ENCODE assay signal across 25 mouse cellular contexts in genomic region chr8:125220608-125221007, GRCm38 (mm10).
A peak's percentile ranks its signal among the peaks of the same experiment; 100 is the strongest.
DNase-seq lines count a peak whose midpoint lies in the region; ATAC-seq lines count a peak whose summit lies in the region.
"Had no signal": no experiment of that assay in that cellular context is flagged by ENCODE, and none has a peak within 500 bp of the region (broad histone marks: within the 10 kb centered on the region; RNA-seq: fewer than 3 reads in every experiment).

No protein-coding gene starts in this region.

- 42% methylated on average over 5 of the region's 5 CpGs for WGBS in heart, embryonic 16.5 days

- intact Hi-C loops in heart, postnatal 25 days (cut with DNase I), result no loop called here
- intact Hi-C loops in gastrocnemius, postnatal 36 days (cut with DNase I), result no loop called here

- H3K27ac ChIP-seq in heart, embryonic 16.5 days (ENCODE audit: low read length), result peak overlapping the region; percentile 64
- H3K27ac ChIP-seq: embryonic facial prominence, embryonic 13.5 days; forebrain, embryonic 13.5 days; hindbrain, postnatal 0 days; liver, embryonic 13.5 days had no signal

- ATAC-seq in frontal cortex, adult (ENCODE audit: low TSS enrichment), result peak; percentile 73
- no peak for ATAC-seq in heart, embryonic 16.5 days (replicated peaks; ENCODE audit: extremely low read depth, insufficient read depth, low FRiP score)
- ATAC-seq: forebrain, embryonic 13.5 days; hindbrain, postnatal 0 days; intestine, embryonic 16.5 days had no signal

- H3K27me3 ChIP-seq in heart, embryonic 16.5 days (ENCODE audit: control insufficient read depth, insufficient read depth, low read length), result no peaks in the 10 kb centered on the region
- H3K27me3 ChIP-seq: liver, embryonic 13.5 days had no signal

- no peaks in the 10 kb centered on the region for H3K9me3 ChIP-seq in heart, embryonic 16.5 days (replicated peaks; ENCODE audit: control insufficient read depth, low read length)
- H3K9me3 ChIP-seq: forebrain, embryonic 13.5 days; liver, embryonic 13.5 days had no signal

- H3K4me2 ChIP-seq in heart, embryonic 16.5 days (ENCODE audit: low read depth, low read length), result no peak overlapping the region
- H3K4me2 ChIP-seq: embryonic facial prominence, embryonic 13.5 days; forebrain, embryonic 13.5 days; liver, embryonic 13.5 days; lung, embryonic 14.5 days; midbrain, embryonic 11.5 days had no signal

- H3K4me3 ChIP-seq in heart, embryonic 16.5 days (ENCODE audit: low read length), result no peak overlapping the region
- H3K4me3 ChIP-seq: embryonic facial prominence, embryonic 13.5 days; erythroblast, embryonic 14.5 days; forebrain, embryonic 13.5 days; liver, embryonic 13.5 days had no signal

- no peaks in the 10 kb centered on the region for H3K36me3 ChIP-seq in heart, embryonic 16.5 days (ENCODE audit: control insufficient read depth, insufficient read depth)
- H3K36me3 ChIP-seq: embryonic facial prominence, embryonic 13.5 days; liver, embryonic 13.5 days had no signal

- peaks cover 34% of the 10 kb centered on the region for H3K4me1 ChIP-seq in heart, embryonic 16.5 days (ENCODE audit: control insufficient read depth, insufficient read depth, low read length)

- no peak for DNase-seq in frontal cortex, postnatal 14 days (ENCODE audit: low spot score in 2 of 2)
- no peak for DNase-seq in heart, postnatal 25 days (ENCODE audit: low spot score)
- peak; percentile 71 for DNase-seq in lung, postnatal 36 days
- DNase-seq in lung, postnatal 4 days, result no peak
- DNase-seq in telencephalon, adult 2 months (ENCODE audit: low read depth, low spot score), result peak; percentile 38
- DNase-seq in gastrocnemius, postnatal 36 days, result no peak
- DNase-seq: cerebellum, adult 8-10 months; cerebellum, postnatal 36 days; embryo, embryonic 11 days; gastrocnemius, postnatal 10 days; kidney, adult 9 months; kidney, postnatal 14 days; layer of hippocampus, postnatal 36 days; liver, embryonic 13.5 days; lung, embryonic 14.5 days; right cerebral cortex, postnatal 14 days; thymus, postnatal 25 days had no signal

- no peak overlapping the region for H3K9ac ChIP-seq in heart, embryonic 16.5 days (ENCODE audit: low read length)
- H3K9ac ChIP-seq: embryonic facial prominence, embryonic 13.5 days; forebrain, embryonic 13.5 days; liver, embryonic 13.5 days; lung, embryonic 14.5 days had no signal

Comparison
In these comparisons a context has a peak if more than half of its experiments do, and no peak if none do; other contexts are left out.
1. DNase-seq: peak in lung, postnatal 36 days (single experiment) and telencephalon, adult 2 months (single experiment); none in frontal cortex, postnatal 14 days (0 of 2), heart, postnatal 25 days (single experiment), lung, postnatal 4 days (0 of 2) and gastrocnemius, postnatal 36 days (0 of 2).